Mouse (Mus musculus): ENCODE measurements at regions not wholly inside any gene's neighbourhood (a gene's known extent, or its start where the extent isn't known, plus 50 kb on each side); places are given as distances from the start of the nearest gene placed in this dataset.

- no peaks in the 10 kb centered on the region for H3K4me1 ChIP-seq (ENCODE audit: control insufficient read depth, insufficient read depth, low read length)
- no peak for TF ChIP-seq POLR2A (IDR thresholded peaks at IDR 0.05; ENCODE audit: borderline replicate concordance, extremely low read depth, insufficient read depth, insufficient read length)
- no peaks in the 10 kb centered on the region for H3K36me3 ChIP-seq (ENCODE audit: control insufficient read depth, insufficient read depth, low read length)
- no peaks in the 10 kb centered on the region for H3K27me3 ChIP-seq (ENCODE audit: control insufficient read depth, insufficient read depth, low read length)
- no peak overlapping the region for H3K4me3 ChIP-seq (replicated peaks; ENCODE audit: low read length)
- no peak overlapping the region for H3K9ac ChIP-seq (ENCODE audit: low read depth, low read length, severe bottlenecking)
- no peak overlapping the region for H3K4me2 ChIP-seq (replicated peaks; ENCODE audit: low read depth, low read length, severe bottlenecking)
- ATAC-seq (ENCODE audit: low FRiP score, low read depth): no peak
- H3K9me3 ChIP-seq (ENCODE audit: control insufficient read depth, low read length): no peaks in the 10 kb centered on the region
- WGBS: 66% methylated on average over 1 of the region's 1 CpGs
- DNase-seq (ENCODE audit: low spot score): no peak
- no peak overlapping the region for H3K27ac ChIP-seq (replicated peaks; ENCODE audit: low read depth, low read length)
These were observed 636.3 kb upstream of the Stxbp6 start for GRCm38 (mm10) chr12:45710766-45711165.

GRCm38 (mm10) chr12:45689291-45689690 lies 614.8 kb upstream of the Stxbp6 start:
- TF ChIP-seq POLR2A (IDR thresholded peaks at IDR 0.05; ENCODE audit: borderline replicate concordance, extremely low read depth, insufficient read depth, insufficient read length): no peak
- Histone ChIP-seq H3K27me3 (ENCODE audit: control insufficient read depth, insufficient read depth, low read length) (no peaks in the 10 kb centered on the region), H3K36me3 (ENCODE audit: control insufficient read depth, insufficient read depth, low read length) (no peaks in the 10 kb centered on the region), H3K4me3 (replicated peaks; ENCODE audit: low read length) (no peak overlapping the region), H3K4me1 (ENCODE audit: control insufficient read depth, insufficient read depth, low read length) (no peaks in the 10 kb centered on the region), H3K4me2 (replicated peaks; ENCODE audit: low read depth, low read length, severe bottlenecking) (no peak overlapping the region), H3K9ac (ENCODE audit: low read depth, low read length, severe bottlenecking) (no peak overlapping the region), H3K27ac (replicated peaks; ENCODE audit: low read depth, low read length) (no peak overlapping the region), H3K9me3 (ENCODE audit: control insufficient read depth, low read length) (no peaks in the 10 kb centered on the region)
- DNase-seq (ENCODE audit: low spot score): no peak
- WGBS: 86% methylated on average over 1 of the region's 1 CpGs
- ATAC-seq (ENCODE audit: low FRiP score, low read depth): no peak

GRCm38 (mm10) chr12:45686765-45687164 lies 612.3 kb upstream of the Stxbp6 start:
- Histone ChIP-seq H3K4me2 (replicated peaks; ENCODE audit: low read depth, low read length, severe bottlenecking) (no peak overlapping the region), H3K27me3 (ENCODE audit: control insufficient read depth, insufficient read depth, low read length) (no peaks in the 10 kb centered on the region), H3K36me3 (ENCODE audit: control insufficient read depth, insufficient read depth, low read length) (no peaks in the 10 kb centered on the region), H3K4me1 (ENCODE audit: control insufficient read depth, insufficient read depth, low read length) (no peaks in the 10 kb centered on the region), H3K4me3 (replicated peaks; ENCODE audit: low read length) (no peak overlapping the region), H3K27ac (replicated peaks; ENCODE audit: low read depth, low read length) (no peak overlapping the region), H3K9me3 (ENCODE audit: control insufficient read depth, low read length) (no peaks in the 10 kb centered on the region), H3K9ac (ENCODE audit: low read depth, low read length, severe bottlenecking) (no peak overlapping the region)
- no peak for TF ChIP-seq POLR2A (IDR thresholded peaks at IDR 0.05; ENCODE audit: borderline replicate concordance, extremely low read depth, insufficient read depth, insufficient read length)
- no peak for DNase-seq (ENCODE audit: low spot score)
- ATAC-seq (ENCODE audit: low FRiP score, low read depth): no peak

- Histone ChIP-seq H3K4me2 (replicated peaks; ENCODE audit: low read depth, low read length, severe bottlenecking) (peak overlapping the region; percentile 30; the same call in 1 of the 2 replicates), H3K9ac (ENCODE audit: low read depth, low read length, severe bottlenecking) (no peak overlapping the region), H3K27ac (replicated peaks; ENCODE audit: low read depth, low read length) (peak overlapping the region; percentile 70; the same call in 1 of the 2 replicates), H3K4me1 (ENCODE audit: control insufficient read depth, insufficient read depth, low read length) (peaks cover 34% of the 10 kb centered on the region), H3K9me3 (ENCODE audit: control insufficient read depth, low read length) (no peaks in the 10 kb centered on the region), H3K36me3 (ENCODE audit: control insufficient read depth, insufficient read depth, low read length) (no peaks in the 10 kb centered on the region), H3K4me3 (replicated peaks; ENCODE audit: low read length) (peak overlapping the region; percentile 8; the same call in 1 of the 2 replicates), H3K27me3 (ENCODE audit: control insufficient read depth, insufficient read depth, low read length) (no peaks in the 10 kb centered on the region)
- ATAC-seq (ENCODE audit: low FRiP score, low read depth) (peak; percentile 38; the same call in 1 of the 2 replicates), DNase-seq (ENCODE audit: low spot score) (peak; percentile 54)
- WGBS: 11% methylated on average over 3 of the region's 3 CpGs
- TF ChIP-seq POLR2A (IDR thresholded peaks at IDR 0.05; ENCODE audit: borderline replicate concordance, extremely low read depth, insufficient read depth, insufficient read length): no peak
These were observed 597.9 kb upstream of the Stxbp6 start for GRCm38 (mm10) chr12:45672361-45672760.

GRCm38 (mm10) chr12:45671554-45671948 lies 597.0 kb upstream of the Stxbp6 start:
- no peak for TF ChIP-seq POLR2A (IDR thresholded peaks at IDR 0.05; ENCODE audit: borderline replicate concordance, extremely low read depth, insufficient read depth, insufficient read length)

More at GRCm38 (mm10) chr12:45671554-45671948, 597.0 kb upstream of the Stxbp6 start:
- ATAC-seq (ENCODE audit: low FRiP score, low read depth): 0 out of 2 replicates have a peak, but pooled peaks have one; percentile 43
- no peaks in the 10 kb centered on the region for H3K36me3 ChIP-seq (ENCODE audit: control insufficient read depth, insufficient read depth, low read length)
- WGBS: 36% methylated on average over 4 of the region's 4 CpGs
- H3K27ac ChIP-seq (replicated peaks; ENCODE audit: low read depth, low read length): 0 out of 2 replicates have a peak overlapping the region, but pooled peaks have one; percentile 70
- peak overlapping the region; percentile 30; the same call in 1 of the 2 replicates for H3K4me2 ChIP-seq (replicated peaks; ENCODE audit: low read depth, low read length, severe bottlenecking)
- peaks cover 34% of the 10 kb centered on the region for H3K4me1 ChIP-seq (ENCODE audit: control insufficient read depth, insufficient read depth, low read length)
- H3K27me3 ChIP-seq (ENCODE audit: control insufficient read depth, insufficient read depth, low read length): no peaks in the 10 kb centered on the region
- H3K4me3 ChIP-seq (replicated peaks; ENCODE audit: low read length): peak overlapping the region; percentile 8; the same call in 1 of the 2 replicates
- H3K9me3 ChIP-seq (ENCODE audit: control insufficient read depth, low read length): no peaks in the 10 kb centered on the region
- H3K9ac ChIP-seq (ENCODE audit: low read depth, low read length, severe bottlenecking): no peak overlapping the region
- peak; percentile 14 for DNase-seq (ENCODE audit: low spot score)

Measured in limb, embryonic 14.5 days (tissue).